ENCODE assay signal across 14 mouse cellular contexts in genomic region chr4:123425672-123426272, GRCm38 (mm10).
DNase-seq lines count a peak whose midpoint lies in the region; ATAC-seq and TF ChIP-seq lines count a peak whose summit lies in the region.
"Had no signal": no experiment of that assay in that cellular context is flagged by ENCODE, and none has a peak within 500 bp of the region (broad histone marks: within the 10 kb centered on the region; RNA-seq: fewer than 3 reads in every experiment).

No protein-coding gene starts in this region.

- no peak overlapping the region for H3K9ac ChIP-seq in kidney, embryonic 16.5 days (replicated peaks; ENCODE audit: low read length)
- H3K9ac ChIP-seq: embryonic facial prominence, embryonic 13.5 days; hindbrain, embryonic 15.5 days; liver, embryonic 14.5 days; neural tube, embryonic 15.5 days had no signal

- intact Hi-C loops in gastrocnemius, adult 2 months (cut with DNase I): no loop called here

- no peak overlapping the region for H3K4me3 ChIP-seq in gastrocnemius, adult 2 months
- H3K4me3 ChIP-seq in brown adipose tissue, adult 24 weeks (ENCODE audit: insufficient read depth, low read depth, low read length): no peak overlapping the region
- no peak overlapping the region for H3K4me3 ChIP-seq in kidney, embryonic 16.5 days (ENCODE audit: low read length)
- H3K4me3 ChIP-seq: embryonic facial prominence, embryonic 13.5 days; hindbrain, embryonic 15.5 days; neural tube, embryonic 15.5 days had no signal

- H3K9me3 ChIP-seq in kidney, embryonic 16.5 days (ENCODE audit: low read length): no peaks in the 10 kb centered on the region
- H3K9me3 ChIP-seq: embryonic facial prominence, embryonic 13.5 days; hindbrain, embryonic 15.5 days; neural tube, embryonic 15.5 days had no signal

- 0 out of 2 replicates have a peak, but pooled peaks cover 10% of the 10 kb centered on the region for H3K36me3 ChIP-seq in kidney, embryonic 16.5 days (ENCODE audit: insufficient read depth, low read length)

- no peak for TF ChIP-seq CTCF in gastrocnemius, adult 2 months (IDR thresholded peaks at IDR 0.05)

- no peak for DNase-seq in gastrocnemius, adult 2 months
- DNase-seq in gastrocnemius, postnatal 10 days: no peak
- no peak for DNase-seq in urinary bladder, adult 18-20 months (ENCODE audit: low spot score in 2 of 2)
- no peak for DNase-seq in layer of hippocampus, postnatal 14 days (ENCODE audit: low spot score in 2 of 2)
- DNase-seq: thymus, adult 18-20 months had no signal

- peak overlapping the region; percentile 84 for H3K27ac ChIP-seq in gastrocnemius, adult 2 months
- peak overlapping the region; percentile 72 for H3K27ac ChIP-seq in brown adipose tissue, adult 24 weeks (replicated peaks; ENCODE audit: low read depth, low read length)
- H3K27ac ChIP-seq in kidney, embryonic 16.5 days (ENCODE audit: low read length): 0 out of 2 replicates have a peak overlapping the region, but pooled peaks have one; percentile 29
- H3K27ac ChIP-seq: embryonic facial prominence, embryonic 13.5 days; hindbrain, embryonic 15.5 days; liver, embryonic 14.5 days; neural tube, embryonic 15.5 days had no signal

- H3K4me1 ChIP-seq in brown adipose tissue, adult 24 weeks (ENCODE audit: control insufficient read depth, insufficient read depth, insufficient read length, low read length): peaks cover 37% of the 10 kb centered on the region
- peaks cover 24% of the 10 kb centered on the region for H3K4me1 ChIP-seq in kidney, embryonic 16.5 days (ENCODE audit: insufficient read depth, low read length)

- no peaks in the 10 kb centered on the region for H3K27me3 ChIP-seq in kidney, embryonic 16.5 days (ENCODE audit: insufficient read depth, low read length)
- H3K27me3 ChIP-seq: CH12.LX; embryonic facial prominence, embryonic 13.5 days; hindbrain, embryonic 15.5 days; neural tube, embryonic 15.5 days had no signal

- no peak overlapping the region for H3K4me2 ChIP-seq in kidney, embryonic 16.5 days (replicated peaks; ENCODE audit: low read depth, low read length)
- H3K4me2 ChIP-seq: embryonic facial prominence, embryonic 13.5 days; hindbrain, embryonic 15.5 days; neural tube, embryonic 15.5 days had no signal

- no peak for ATAC-seq in kidney, embryonic 16.5 days (ENCODE audit: low FRiP score, low TSS enrichment)
- ATAC-seq in megakaryocyte progenitor cell, adult 5-6 weeks (replicated peaks; ENCODE audit: poor library complexity): peak; percentile 74
- no peak for ATAC-seq in cerebellum, adult (ENCODE audit: insufficient number of reproducible peaks, low FRiP score, low TSS enrichment)

- WGBS in kidney, embryonic 16.5 days: 76% methylated on average over 1 of the region's 1 CpGs

Comparison
In these comparisons a context has a peak if more than half of its experiments do, and no peak if none do; other contexts are left out.
1. H3K27ac ChIP-seq: peak in every context shown above with its lines; median percentile 84 in gastrocnemius, adult 2 months; 72 in brown adipose tissue, adult 24 weeks; 29 in kidney, embryonic 16.5 days.